Mouse (Mus musculus) bone marrow, adult 2 months (tissue): Measurements from ENCODE around the gene Dennd1a. TPM values are rescaled to one million over a fixed set of nuclear protein-coding genes. Genes with fewer than 3 reads are reported as not detected.

Experiments used
- H3K27ac ChIP-seq: fragments of 200-500 bp; 2 replicates; pipeline ENCODE4 v1.5.1; 2012; ENCODE audit warnings: low read depth, mild to moderate bottlenecking, control low read depth, inconsistent platforms, low read length; ENCODE audit not compliant: control insufficient read depth, poor library complexity, insufficient read depth
- H3K4me1 ChIP-seq: fragments of 200-500 bp; 2 replicates; pipeline ENCODE4 v1.6.1; 2011; ENCODE audit warnings: low read length; ENCODE audit not compliant: control insufficient read depth, insufficient read depth
- H3K4me3 ChIP-seq: fragments of 200-500 bp; replicated peaks from 2 replicates; pipeline ENCODE3; 2011; ENCODE audit warnings: mild to moderate bottlenecking, low read depth, low read length, control low read depth; ENCODE audit not compliant: control insufficient read depth
- CTCF ChIP-seq: fragments of 200-500 bp; IDR thresholded peaks from 2 replicates; pipeline ENCODE4 v1.5.1; 2011; ENCODE audit warnings: low read length, control low read depth; ENCODE audit not compliant: control insufficient read depth, insufficient read depth
- POLR2A ChIP-seq: fragments of 200-500 bp; IDR thresholded peaks from 2 replicates; pipeline ENCODE4 v1.6.1; 2011; ENCODE audit warnings: low read depth, mild to moderate bottlenecking, control low read depth, low read length, borderline replicate concordance; ENCODE audit not compliant: control insufficient read depth
- WGBS: fragments of 180-500 bp; shearing (Covaris S2); methylation state at CpG from one replicate; pipeline ENCODE4 v1.1.7; 2018; 5-methylcytosine and 5-hydroxymethylcytosine counted together
- polyA plus RNA-seq: library from polyadenylated mRNA; stranded (reverse); fragments of >200 nt; gene quantifications from 2 replicates; pipeline ENCODE4 v1.2.4, GENCODE M21; 2011; ENCODE audit warnings: low replicate concordance; ENCODE audit not compliant: missing spikeins, insufficient read depth, insufficient read length

Dennd1a gene
- polyA plus RNA-seq, 1 experiment: 22.9 TPM

DNA sequence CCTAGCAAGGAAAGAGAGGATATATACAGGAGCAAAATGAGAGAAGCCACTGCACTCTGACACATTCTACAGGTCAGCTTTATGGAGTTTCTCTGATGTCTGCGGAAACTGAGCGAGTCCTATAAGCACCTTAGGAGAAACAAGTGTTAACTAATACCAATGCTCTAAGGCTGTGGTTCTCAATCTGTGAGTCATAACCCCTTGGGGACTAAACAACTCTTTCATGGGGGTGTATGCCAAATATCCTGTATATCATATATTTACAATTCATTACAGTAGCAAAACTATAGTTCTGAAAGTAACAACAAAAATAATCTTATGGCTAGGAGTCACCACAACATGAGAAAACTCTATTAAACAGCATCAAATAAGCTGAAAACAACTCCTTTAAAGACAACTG lies 67.5 kb downstream of the Dennd1a start:
- no peak for TF ChIP-seq POLR2A
- no peak for TF ChIP-seq CTCF
- 94% methylated on average over 2 of the region's 2 CpGs for WGBS
- no peak overlapping the region for H3K4me3 ChIP-seq

DNA sequence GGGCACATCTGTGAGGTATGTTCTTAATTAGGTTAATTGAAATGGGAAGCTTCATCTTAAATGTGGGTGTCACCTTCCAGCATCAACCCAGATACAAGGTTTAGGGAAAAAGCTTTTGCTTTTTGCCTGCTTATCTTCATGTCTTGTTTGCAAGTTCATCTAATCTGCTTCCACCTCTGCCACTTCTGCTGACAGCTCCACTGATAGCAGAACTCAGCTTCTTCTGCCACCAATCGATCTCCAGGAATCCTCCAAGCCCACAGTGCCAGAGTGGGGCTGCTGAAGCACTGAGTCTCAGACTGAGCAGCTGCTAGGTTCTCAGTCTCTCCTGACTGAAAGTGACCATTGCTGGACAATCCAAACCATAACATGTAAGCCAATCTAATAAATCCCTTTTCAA lies 74.1 kb downstream of the Dennd1a start:
- Histone ChIP-seq H3K4me1 (no peaks in the 10 kb centered on the region), H3K27ac (no peak overlapping the region), H3K4me3 (no peak overlapping the region)
- 41% methylated on average over 1 of the region's 1 CpGs for WGBS
- TF ChIP-seq POLR2A: no peak
- TF ChIP-seq CTCF: no peak

More for the DNA sequence above, 67.5 kb downstream of the Dennd1a start:
- H3K27ac ChIP-seq: no peak overlapping the region
- H3K4me1 ChIP-seq: no peaks in the 10 kb centered on the region

DNA sequence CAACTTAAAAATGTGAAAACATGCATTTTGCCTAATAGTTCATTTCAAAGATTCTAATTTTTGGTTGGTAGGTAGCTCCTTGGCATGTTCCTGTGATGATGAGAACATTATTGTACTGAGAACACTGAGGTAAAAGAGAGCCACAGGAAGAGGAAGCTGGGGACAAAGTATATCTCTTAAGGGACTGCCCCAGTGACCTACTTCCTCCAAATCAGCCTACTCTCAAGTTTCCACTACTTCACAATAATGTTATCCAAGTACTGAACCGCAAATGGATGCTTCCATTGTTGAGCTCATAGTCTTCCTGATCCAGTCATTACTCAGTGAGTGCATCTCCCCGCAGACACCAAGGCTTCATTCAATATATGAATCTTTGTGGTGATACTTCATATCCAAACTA lies 75.8 kb downstream of the Dennd1a start:
- Histone ChIP-seq H3K4me1 (no peaks in the 10 kb centered on the region), H3K4me3 (no peak overlapping the region), H3K27ac (no peak overlapping the region)
- TF ChIP-seq POLR2A: no peak
- TF ChIP-seq CTCF: no peak
- 97% methylated on average over 2 of the region's 2 CpGs for WGBS

DNA sequence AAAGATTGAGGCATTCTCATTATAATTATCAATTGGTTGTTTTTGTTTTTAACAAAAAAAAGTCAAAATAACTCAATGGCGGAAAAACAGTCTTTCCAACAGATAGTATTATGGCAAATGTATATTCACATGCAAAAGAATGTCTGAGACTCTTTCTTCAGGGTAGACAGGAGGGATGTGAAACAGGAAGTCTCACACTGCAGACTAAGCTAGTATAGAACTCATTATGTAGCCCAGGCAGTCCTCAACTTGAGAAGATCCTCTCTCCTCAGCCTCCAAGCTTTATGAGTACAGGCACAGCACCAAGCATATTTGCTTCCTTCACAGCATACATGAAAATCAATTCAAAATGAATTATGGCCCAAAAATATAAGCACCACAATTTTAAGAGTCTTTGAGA lies 79.4 kb downstream of the Dennd1a start:
- 88% methylated on average over 1 of the region's 1 CpGs for WGBS
- Histone ChIP-seq H3K4me3 (no peak overlapping the region), H3K4me1 (no peaks in the 10 kb centered on the region), H3K27ac (no peak overlapping the region)
- TF ChIP-seq CTCF: no peak
- TF ChIP-seq POLR2A: no peak

DNA sequence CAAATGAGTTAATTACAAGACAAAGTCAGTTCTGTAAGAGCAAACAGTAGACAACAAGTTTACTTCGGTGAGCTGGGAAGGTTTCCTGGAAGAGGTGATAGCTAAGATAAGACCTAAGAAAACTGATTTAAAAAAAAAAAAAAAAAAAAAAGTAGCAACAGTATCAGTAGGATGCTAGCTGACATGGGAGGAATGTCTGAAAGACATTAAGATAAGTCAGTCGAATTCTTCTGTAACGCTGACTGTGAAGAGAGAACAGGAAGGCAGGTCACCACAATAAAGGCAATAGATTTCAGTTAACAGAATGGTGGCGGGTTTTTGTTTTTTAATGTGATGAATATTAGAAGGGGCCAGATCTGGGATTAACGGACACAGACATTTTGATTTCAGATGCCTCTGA lies 81.9 kb downstream of the Dennd1a start:
- Histone ChIP-seq H3K27ac (no peak overlapping the region), H3K4me3 (no peak overlapping the region), H3K4me1 (no peaks in the 10 kb centered on the region)
- 65% methylated on average over 5 of the region's 5 CpGs for WGBS
- TF ChIP-seq POLR2A (no peak), CTCF (no peak)

DNA sequence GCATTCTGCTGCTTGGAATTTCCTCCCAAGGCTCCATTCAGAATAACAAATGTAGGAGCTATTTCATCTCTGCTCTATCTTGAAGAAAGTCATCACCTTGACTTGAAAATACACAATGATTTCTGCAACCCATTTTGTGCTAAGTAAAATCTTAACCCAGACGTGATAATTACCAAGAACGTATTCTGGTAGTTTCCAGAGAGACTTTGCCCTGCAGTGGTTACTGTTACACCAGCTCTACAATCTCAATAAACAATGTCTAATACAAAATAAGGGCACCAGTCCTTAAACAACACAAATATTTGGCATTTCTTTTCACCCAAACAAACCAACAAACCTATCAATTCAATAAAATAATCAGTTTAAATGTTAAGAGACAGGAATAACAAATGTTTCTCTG lies 82.5 kb downstream of the Dennd1a start:
- no peaks in the 10 kb centered on the region for H3K4me1 ChIP-seq
- H3K4me3 ChIP-seq: no peak overlapping the region
- H3K27ac ChIP-seq: no peak overlapping the region
- WGBS: 87% methylated on average over 2 of the region's 2 CpGs
- no peak for TF ChIP-seq POLR2A
- no peak for TF ChIP-seq CTCF

DNA sequence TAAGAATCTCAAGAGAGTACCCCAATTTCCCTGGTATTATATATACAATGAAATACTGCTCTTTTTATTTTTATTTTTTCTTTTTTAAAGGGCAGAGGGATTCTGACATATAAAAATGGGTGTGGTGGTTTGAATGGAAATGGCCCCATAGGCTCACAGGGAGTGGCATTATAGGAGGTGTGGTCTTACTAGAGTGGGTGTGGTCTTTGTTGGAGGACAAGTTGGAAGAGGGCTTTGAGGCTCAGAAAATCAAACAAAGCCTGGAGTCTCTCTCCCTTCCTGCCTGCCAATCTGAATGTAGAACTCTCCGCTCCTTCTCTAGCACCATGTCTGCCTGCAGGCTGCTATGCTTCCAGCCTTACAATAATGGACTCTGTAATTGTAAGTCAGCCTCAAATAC lies 89.1 kb downstream of the Dennd1a start:
- H3K4me1 ChIP-seq: no peaks in the 10 kb centered on the region
- no peak overlapping the region for H3K4me3 ChIP-seq
- no peak overlapping the region for H3K27ac ChIP-seq
- TF ChIP-seq CTCF: no peak
- no peak for TF ChIP-seq POLR2A
- WGBS: 92% methylated on average over 1 of the region's 1 CpGs

DNA sequence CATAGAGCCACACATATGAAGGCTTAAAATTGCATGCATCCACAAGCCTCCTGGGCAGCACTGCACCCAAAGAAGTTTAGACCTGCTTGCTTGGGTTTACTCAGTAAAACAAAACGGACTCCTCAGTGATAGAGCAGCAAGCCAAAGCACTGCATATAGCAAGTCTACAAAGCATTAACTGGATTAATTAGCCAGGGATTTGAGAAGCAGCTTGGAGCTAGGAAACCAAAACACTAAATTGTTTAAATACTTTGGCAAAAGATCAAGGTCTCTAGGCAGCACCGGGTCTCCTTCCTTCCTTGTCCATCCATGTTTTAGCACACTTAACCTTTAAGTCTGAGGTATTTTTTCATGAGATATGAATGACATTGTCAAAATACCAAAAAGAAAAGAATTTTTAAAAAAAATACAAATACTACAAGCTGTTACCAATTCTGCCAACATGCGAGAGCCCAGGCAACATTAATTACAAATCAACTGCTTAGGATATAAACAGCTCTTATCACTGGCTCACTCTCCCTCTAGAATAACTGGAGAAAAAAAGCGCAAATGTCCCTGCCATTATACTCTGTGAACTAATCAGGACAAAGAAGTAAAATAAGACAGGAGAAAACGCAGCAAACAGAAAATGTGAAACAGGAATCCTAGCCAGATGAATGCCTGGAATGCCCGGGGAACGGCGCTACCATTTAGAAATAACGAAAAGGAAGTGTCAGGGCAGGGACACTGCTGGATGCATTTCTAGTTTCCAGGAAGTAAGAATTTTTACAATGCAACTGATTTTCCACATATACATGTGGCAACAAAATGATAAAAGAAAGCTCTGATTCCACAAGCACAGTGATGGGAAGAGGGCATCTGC lies 90.8 kb downstream of the Dennd1a start:
- Histone ChIP-seq H3K4me3 (no peak overlapping the region), H3K27ac (no peak overlapping the region), H3K4me1 (no peaks in the 10 kb centered on the region)
- TF ChIP-seq CTCF (no peak), POLR2A (no peak)
- WGBS: 80% methylated on average over 9 of the region's 9 CpGs

DNA sequence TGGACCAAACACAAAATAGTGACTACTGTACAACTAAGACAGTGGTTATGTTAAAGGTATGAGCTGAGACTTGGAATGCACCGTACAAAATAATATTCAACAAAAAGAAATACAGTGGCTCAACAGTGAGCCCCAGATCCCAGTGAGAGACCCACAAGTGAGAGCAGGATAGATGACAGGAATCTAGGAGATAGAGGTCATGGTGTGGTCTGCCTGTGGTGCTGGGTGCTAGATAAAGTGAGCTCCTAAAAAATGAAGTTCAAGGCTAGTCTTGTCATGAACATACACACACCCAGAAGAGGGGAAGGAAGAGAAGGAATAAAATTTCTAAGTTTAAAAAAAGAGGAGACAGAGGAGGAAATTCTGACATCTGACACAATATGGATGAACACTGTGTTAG lies 95.2 kb downstream of the Dennd1a start:
- H3K27ac ChIP-seq: no peak overlapping the region
- 86% methylated on average over 1 of the region's 1 CpGs for WGBS
- H3K4me1 ChIP-seq: no peaks in the 10 kb centered on the region
- H3K4me3 ChIP-seq: no peak overlapping the region
- no peak for TF ChIP-seq CTCF
- TF ChIP-seq POLR2A: no peak
